Mouse (Mus musculus): Measurements from ENCODE around the gene H2-DMb1. TPM values are rescaled to one million over a fixed set of nuclear protein-coding genes. Genes with fewer than 3 reads are reported as not detected.

The H2-DMb1 gene
- total and polyA plus RNA-seq, 2 experiments from 2014 or later = 0.62 to 1.5 TPM

DNA sequence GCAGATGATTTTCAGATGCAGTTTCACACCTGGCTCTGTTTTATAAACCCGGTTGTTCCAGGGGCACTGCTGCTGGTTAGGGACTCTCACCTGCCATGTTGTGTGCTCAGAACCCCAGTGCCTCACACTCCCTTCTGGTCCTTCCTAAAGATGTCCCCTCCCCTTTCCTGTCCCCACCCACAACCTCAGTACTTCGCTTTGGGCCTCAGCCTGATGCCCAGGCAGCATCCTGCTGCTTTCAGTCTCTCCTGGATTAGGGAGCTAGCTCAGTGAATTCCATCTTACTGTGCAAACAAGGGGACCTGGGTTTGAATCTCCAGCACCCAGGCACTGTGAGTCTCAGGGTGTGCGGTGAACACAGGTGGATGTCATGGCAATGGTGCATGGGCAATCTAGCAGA lies 54.6 kb downstream of the H2-DMb1 start:
- Histone ChIP-seq H3K36me3 (ENCODE audit: insufficient read depth) (no peaks in the 10 kb centered on the region), H3K4me2 (ENCODE audit: low read depth) (no peak overlapping the region), H3K27me3 (ENCODE audit: insufficient read depth, low read length) (peaks cover 16% of the 10 kb centered on the region; the same call in 1 of the 2 replicates), H3K9me3 (ENCODE audit: low read length) (no peaks in the 10 kb centered on the region), H3K9ac (no peak overlapping the region), H3K4me3 (ENCODE audit: low read depth, low read length) (no peak overlapping the region), H3K27ac (ENCODE audit: low read depth, low read length) (no peak overlapping the region), H3K4me1 (ENCODE audit: insufficient read depth) (no peaks in the 10 kb centered on the region)
- ATAC-seq (no peak), DNase-seq (no peak)
- 79% methylated on average over 3 of the region's 3 CpGs for WGBS
- no peak for TF ChIP-seq CTCF (IDR thresholded peaks at IDR 0.05; ENCODE audit: low read depth)

DNA sequence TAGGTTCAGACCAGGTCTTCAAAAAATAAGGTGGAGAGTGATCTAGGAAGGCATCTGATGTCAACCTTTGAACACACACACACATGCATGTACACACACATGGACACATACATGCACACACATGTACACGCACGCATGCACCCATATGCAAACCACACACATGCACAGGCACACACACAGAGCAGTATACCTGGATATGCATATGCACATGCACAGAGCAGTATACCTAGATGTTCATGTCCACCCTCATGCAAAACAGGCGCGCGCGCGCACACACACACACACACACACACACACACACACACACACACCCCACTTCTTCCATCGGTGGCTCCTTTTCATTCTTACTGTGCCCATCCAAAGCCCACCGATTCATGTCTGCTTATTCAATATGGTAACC lies 55.0 kb downstream of the H2-DMb1 start:
- H3K36me3 ChIP-seq (ENCODE audit: insufficient read depth) = no peaks in the 10 kb centered on the region
- 96% methylated on average over 9 of the region's 9 CpGs for WGBS
- TF ChIP-seq CTCF (IDR thresholded peaks at IDR 0.05; ENCODE audit: low read depth) = no peak
- H3K4me2 ChIP-seq (ENCODE audit: low read depth) = no peak overlapping the region
- peaks cover 17% of the 10 kb centered on the region for H3K27me3 ChIP-seq (ENCODE audit: insufficient read depth, low read length)
- no peaks in the 10 kb centered on the region for H3K4me1 ChIP-seq (ENCODE audit: insufficient read depth)
- no peaks in the 10 kb centered on the region for H3K9me3 ChIP-seq (ENCODE audit: low read length)
- ATAC-seq (no peak), DNase-seq (no peak)
- no peak overlapping the region for H3K9ac ChIP-seq
- no peak overlapping the region for H3K4me3 ChIP-seq (ENCODE audit: low read depth, low read length)
- no peak overlapping the region for H3K27ac ChIP-seq (ENCODE audit: low read depth, low read length)

DNA sequence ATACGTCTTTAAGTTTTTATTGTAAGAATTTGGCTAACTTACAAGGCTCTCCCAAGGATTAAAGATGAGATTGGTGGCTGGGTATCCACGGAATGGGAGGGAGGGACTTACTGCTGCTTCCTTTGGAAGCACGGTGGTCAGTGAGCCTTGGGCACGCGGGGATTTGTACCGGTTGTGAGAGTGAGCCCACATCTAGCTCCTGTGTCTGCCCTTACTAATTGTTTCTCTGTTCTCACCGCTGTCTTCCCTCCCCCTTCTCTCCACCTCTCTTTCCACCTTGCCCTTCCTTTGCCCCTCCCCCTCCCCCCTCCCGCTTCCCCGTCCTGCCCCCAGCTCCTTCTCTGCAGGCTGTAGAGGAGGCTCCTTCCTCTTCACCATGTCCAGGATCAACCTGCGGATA lies 55.5 kb downstream of the H2-DMb1 start:
- H3K27me3 ChIP-seq (ENCODE audit: insufficient read depth, low read length) = peaks cover 21% of the 10 kb centered on the region
- DNase-seq = no peak
- WGBS = 20% methylated on average over 10 of the region's 10 CpGs

DNA sequence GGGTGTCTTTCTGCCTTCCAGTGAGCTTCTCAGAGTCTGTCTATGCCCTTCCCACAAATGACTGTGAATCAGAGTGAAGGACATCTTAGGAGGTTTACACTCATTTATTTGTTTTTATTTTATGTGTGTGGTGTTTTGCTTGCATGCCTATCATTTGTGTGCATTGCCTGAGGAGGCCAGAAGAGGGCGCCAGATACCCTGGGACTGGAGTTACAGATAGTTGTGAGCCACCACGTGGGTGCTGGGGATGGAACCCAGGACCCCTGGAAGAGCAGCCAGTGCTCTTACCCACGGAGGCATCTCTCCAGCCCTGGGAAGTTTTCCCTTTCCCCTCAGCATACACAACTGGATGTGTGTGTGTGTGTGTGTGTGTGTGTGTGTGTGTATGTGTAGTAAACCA lies 56.8 kb downstream of the H2-DMb1 start:
- Histone ChIP-seq H3K9me3 (ENCODE audit: low read length) (no peaks in the 10 kb centered on the region), H3K4me2 (ENCODE audit: low read depth) (no peak overlapping the region), H3K4me1 (ENCODE audit: insufficient read depth) (no peaks in the 10 kb centered on the region), H3K27me3 (ENCODE audit: insufficient read depth, low read length) (peaks cover 26% of the 10 kb centered on the region), H3K4me3 (ENCODE audit: low read depth, low read length) (no peak overlapping the region), H3K36me3 (ENCODE audit: insufficient read depth) (no peaks in the 10 kb centered on the region), H3K27ac (ENCODE audit: low read depth, low read length) (no peak overlapping the region), H3K9ac (no peak overlapping the region)
- ATAC-seq (no peak), DNase-seq (no peak)
- 35% methylated on average over 3 of the region's 3 CpGs for WGBS
- no peak; the same call in 1 of the 2 replicates for TF ChIP-seq CTCF (IDR thresholded peaks at IDR 0.05; ENCODE audit: low read depth)

More for the DNA sequence above, 55.5 kb downstream of the H2-DMb1 start:
- no peak overlapping the region for H3K4me3 ChIP-seq (ENCODE audit: low read depth, low read length)
- H3K9ac ChIP-seq = no peak overlapping the region
- no peak overlapping the region for H3K4me2 ChIP-seq (ENCODE audit: low read depth)
- ATAC-seq = no peak
- H3K27ac ChIP-seq (ENCODE audit: low read depth, low read length) = no peak overlapping the region
- no peak for TF ChIP-seq CTCF (IDR thresholded peaks at IDR 0.05; ENCODE audit: low read depth)
- H3K4me1 ChIP-seq (ENCODE audit: insufficient read depth) = no peaks in the 10 kb centered on the region
- no peaks in the 10 kb centered on the region for H3K9me3 ChIP-seq (ENCODE audit: low read length)
- H3K36me3 ChIP-seq (ENCODE audit: insufficient read depth) = no peaks in the 10 kb centered on the region

Other genes with a start within 250 kb of the H2-DMb1 start
Only the 30 nearest of the 32 such genes appear.
- 70.4 and 77.1 TPM in 2 replicates for gene Daxx, start 243.7 kb upstream of the H2-DMb1 start, total RNA-seq (2014; rRNA removed)
- 41.5 and 45.2 TPM in 2 replicates for gene Daxx, start 243.7 kb upstream of the H2-DMb1 start, polyA plus RNA-seq (2015; fragmentation: Nextera tagmentation; extraction: Ambion mirVana)
- 27.2 and 36.0 TPM in 2 replicates for gene Tapbp, start 237.2 kb upstream of the H2-DMb1 start, total RNA-seq (2014; rRNA removed)
- gene Tapbp, start 237.2 kb upstream of the H2-DMb1 start, polyA plus RNA-seq (2015; fragmentation: Nextera tagmentation; extraction: Ambion mirVana) = 25.0 and 26.2 TPM in 2 replicates
- 34.4 and 44.0 TPM in 2 replicates for gene Zbtb22, start 237.2 kb upstream of the H2-DMb1 start, total RNA-seq (2014; rRNA removed)
- gene Zbtb22, start 237.2 kb upstream of the H2-DMb1 start, polyA plus RNA-seq (2015; fragmentation: Nextera tagmentation; extraction: Ambion mirVana) = 20.4 and 22.3 TPM in 2 replicates
- gene Rgl2, start 223.5 kb upstream of the H2-DMb1 start, total RNA-seq (2014; rRNA removed) = 75.7 and 76.3 TPM in 2 replicates
- gene Rgl2, start 223.5 kb upstream of the H2-DMb1 start, polyA plus RNA-seq (2015; fragmentation: Nextera tagmentation; extraction: Ambion mirVana) = 24.1 and 27.1 TPM in 2 replicates
- gene Pfdn6, start 212.7 kb upstream of the H2-DMb1 start, total RNA-seq (2014; rRNA removed) = 57.0 and 78.4 TPM in 2 replicates
- gene Pfdn6, start 212.7 kb upstream of the H2-DMb1 start, polyA plus RNA-seq (2015; fragmentation: Nextera tagmentation; extraction: Ambion mirVana) = 173 and 185 TPM in 2 replicates
- 18.9 and 21.9 TPM in 2 replicates for gene Wdr46, start 212.4 kb upstream of the H2-DMb1 start, total RNA-seq (2014; rRNA removed)
- gene Wdr46, start 212.4 kb upstream of the H2-DMb1 start, polyA plus RNA-seq (2015; fragmentation: Nextera tagmentation; extraction: Ambion mirVana) = 15.9 and 23.2 TPM in 2 replicates
- 11.5 and 11.7 TPM in 2 replicates for gene B3galt4, start 201.6 kb upstream of the H2-DMb1 start, total RNA-seq (2014; rRNA removed)
- gene B3galt4, start 201.6 kb upstream of the H2-DMb1 start, polyA plus RNA-seq (2015; fragmentation: Nextera tagmentation; extraction: Ambion mirVana) = 8.3 and 9.8 TPM in 2 replicates
- gene Vps52, start 197.3 kb upstream of the H2-DMb1 start, total RNA-seq (2014; rRNA removed) = 46.2 and 46.8 TPM in 2 replicates
- 59.6 and 66.1 TPM in 2 replicates for gene Vps52, start 197.3 kb upstream of the H2-DMb1 start, polyA plus RNA-seq (2015; fragmentation: Nextera tagmentation; extraction: Ambion mirVana)
- 1,357 and 2,159 TPM in 2 replicates for gene Rps18, start 197.1 kb upstream of the H2-DMb1 start, total RNA-seq (2014; rRNA removed)
- 876 and 1,153 TPM in 2 replicates for gene Rps18, start 197.1 kb upstream of the H2-DMb1 start, polyA plus RNA-seq (2015; fragmentation: Nextera tagmentation; extraction: Ambion mirVana)
- 14.3 and 21.9 TPM in 2 replicates for gene H2-K1, start 152.7 kb upstream of the H2-DMb1 start, total RNA-seq (2014; rRNA removed)
- gene H2-K1, start 152.7 kb upstream of the H2-DMb1 start, polyA plus RNA-seq (2015; fragmentation: Nextera tagmentation; extraction: Ambion mirVana) = 17.3 and 21.2 TPM in 2 replicates
- 20.7 and 21.4 TPM in 2 replicates for gene Ring1, start 128.4 kb upstream of the H2-DMb1 start, total RNA-seq (2014; rRNA removed)
- gene Ring1, start 128.4 kb upstream of the H2-DMb1 start, polyA plus RNA-seq (2015; fragmentation: Nextera tagmentation; extraction: Ambion mirVana) = 15.7 and 19.0 TPM in 2 replicates
- gene H2-Ke6, start 125.0 kb upstream of the H2-DMb1 start, total RNA-seq (2014; rRNA removed) = 39.1 and 58.0 TPM in 2 replicates
- gene H2-Ke6, start 125.0 kb upstream of the H2-DMb1 start, polyA plus RNA-seq (2015; fragmentation: Nextera tagmentation; extraction: Ambion mirVana) = 54.6 and 55.7 TPM in 2 replicates
- gene Slc39a7, start 121.4 kb upstream of the H2-DMb1 start, total RNA-seq (2014; rRNA removed) = 126 and 161 TPM in 2 replicates
- gene Slc39a7, start 121.4 kb upstream of the H2-DMb1 start, polyA plus RNA-seq (2015; fragmentation: Nextera tagmentation; extraction: Ambion mirVana) = 124 and 138 TPM in 2 replicates
- 56.2 and 60.8 TPM in 2 replicates for gene Rxrb, start 121.3 kb upstream of the H2-DMb1 start, total RNA-seq (2014; rRNA removed)
- 58.1 and 58.4 TPM in 2 replicates for gene Rxrb, start 121.3 kb upstream of the H2-DMb1 start, polyA plus RNA-seq (2015; fragmentation: Nextera tagmentation; extraction: Ambion mirVana)
- gene Col11a2, start 113.6 kb upstream of the H2-DMb1 start, total RNA-seq (2014; rRNA removed) = 10.2 and 28.0 TPM in 2 replicates
- gene Col11a2, start 113.6 kb upstream of the H2-DMb1 start, polyA plus RNA-seq (2015; fragmentation: Nextera tagmentation; extraction: Ambion mirVana) = 1.2 and 2.1 TPM in 2 replicates
- gene H2-Oa, start 60.7 kb upstream of the H2-DMb1 start, total RNA-seq (2014; rRNA removed) = not detected in 2 replicates
- gene H2-Oa, start 60.7 kb upstream of the H2-DMb1 start, polyA plus RNA-seq (2015; fragmentation: Nextera tagmentation; extraction: Ambion mirVana) = 0.13 TPM in 1 of 2 replicates, not detected in the other
- 21.5 and 25.7 TPM in 2 replicates for gene H2-DMa, start 33.5 kb upstream of the H2-DMb1 start, total RNA-seq (2014; rRNA removed)
- 19.2 and 23.5 TPM in 2 replicates for gene H2-DMa, start 33.5 kb upstream of the H2-DMb1 start, polyA plus RNA-seq (2015; fragmentation: Nextera tagmentation; extraction: Ambion mirVana)
- 191 and 219 TPM in 2 replicates for gene Brd2, start 30.4 kb upstream of the H2-DMb1 start, total RNA-seq (2014; rRNA removed)
- 122 and 129 TPM in 2 replicates for gene Brd2, start 30.4 kb upstream of the H2-DMb1 start, polyA plus RNA-seq (2015; fragmentation: Nextera tagmentation; extraction: Ambion mirVana)
- gene H2-DMb2, start 9.8 kb upstream of the H2-DMb1 start, total RNA-seq (2014; rRNA removed) = 2.2 and 2.4 TPM in 2 replicates
- 0.72 and 1.0 TPM in 2 replicates for gene H2-DMb2, start 9.8 kb upstream of the H2-DMb1 start, polyA plus RNA-seq (2015; fragmentation: Nextera tagmentation; extraction: Ambion mirVana)
- gene Tap1, start 34.5 kb downstream of the H2-DMb1 start, total RNA-seq (2014; rRNA removed) = 5.2 and 7.5 TPM in 2 replicates
- gene Tap1, start 34.5 kb downstream of the H2-DMb1 start, polyA plus RNA-seq (2015; fragmentation: Nextera tagmentation; extraction: Ambion mirVana) = 4.6 and 5.0 TPM in 2 replicates
- 1.2 and 1.9 TPM in 2 replicates for gene Psmb9, start 34.7 kb downstream of the H2-DMb1 start, total RNA-seq (2014; rRNA removed)
- gene Psmb9, start 34.7 kb downstream of the H2-DMb1 start, polyA plus RNA-seq (2015; fragmentation: Nextera tagmentation; extraction: Ambion mirVana) = 2.0 and 2.3 TPM in 2 replicates
- 1.5 and 2.9 TPM in 2 replicates for gene Psmb8, start 44.6 kb downstream of the H2-DMb1 start, total RNA-seq (2014; rRNA removed)
- gene Psmb8, start 44.6 kb downstream of the H2-DMb1 start, polyA plus RNA-seq (2015; fragmentation: Nextera tagmentation; extraction: Ambion mirVana) = 4.8 and 7.2 TPM in 2 replicates
- 1.3 and 1.9 TPM in 2 replicates for gene Tap2, start 50.5 kb downstream of the H2-DMb1 start, total RNA-seq (2014; rRNA removed)
- 3.2 and 3.8 TPM in 2 replicates for gene Tap2, start 50.5 kb downstream of the H2-DMb1 start, polyA plus RNA-seq (2015; fragmentation: Nextera tagmentation; extraction: Ambion mirVana)
- gene H2-Ob, start 85.8 kb downstream of the H2-DMb1 start, total RNA-seq (2014; rRNA removed) = 0.10 TPM in 1 of 2 replicates, not detected in the other
- 0.33 and 0.36 TPM in 2 replicates for gene H2-Ob, start 85.8 kb downstream of the H2-DMb1 start, polyA plus RNA-seq (2015; fragmentation: Nextera tagmentation; extraction: Ambion mirVana)
- 0.38 and 2.0 TPM in 2 replicates for gene H2-Ab1, start 104.6 kb downstream of the H2-DMb1 start, total RNA-seq (2014; rRNA removed)
- 1.8 and 2.1 TPM in 2 replicates for gene H2-Ab1, start 104.6 kb downstream of the H2-DMb1 start, polyA plus RNA-seq (2015; fragmentation: Nextera tagmentation; extraction: Ambion mirVana)
- gene H2-Aa, start 134.8 kb downstream of the H2-DMb1 start, total RNA-seq (2014; rRNA removed) = 0.14 and 0.85 TPM in 2 replicates
- 0.59 and 0.73 TPM in 2 replicates for gene H2-Aa, start 134.8 kb downstream of the H2-DMb1 start, polyA plus RNA-seq (2015; fragmentation: Nextera tagmentation; extraction: Ambion mirVana)
- 1.5 and 2.1 TPM in 2 replicates for gene H2-Eb1, start 152.8 kb downstream of the H2-DMb1 start, total RNA-seq (2014; rRNA removed)
- 2.5 and 2.7 TPM in 2 replicates for gene H2-Eb1, start 152.8 kb downstream of the H2-DMb1 start, polyA plus RNA-seq (2015; fragmentation: Nextera tagmentation; extraction: Ambion mirVana)
- 0.15 TPM in 1 of 2 replicates, not detected in the other for gene H2-Eb2, start 172.6 kb downstream of the H2-DMb1 start, total RNA-seq (2014; rRNA removed)
- 0.04 TPM in 1 of 2 replicates, not detected in the other for gene H2-Eb2, start 172.6 kb downstream of the H2-DMb1 start, polyA plus RNA-seq (2015; fragmentation: Nextera tagmentation; extraction: Ambion mirVana)
- not detected in 2 replicates for gene Btnl2, start 201.8 kb downstream of the H2-DMb1 start, total RNA-seq (2014; rRNA removed)
- not detected in 2 replicates for gene Btnl2, start 201.8 kb downstream of the H2-DMb1 start, polyA plus RNA-seq (2015; fragmentation: Nextera tagmentation; extraction: Ambion mirVana)
- not detected in 2 replicates for gene Btnl1, start 224.1 kb downstream of the H2-DMb1 start, total RNA-seq (2014; rRNA removed)
- gene Btnl1, start 224.1 kb downstream of the H2-DMb1 start, polyA plus RNA-seq (2015; fragmentation: Nextera tagmentation; extraction: Ambion mirVana) = not detected in 2 replicates

All from forebrain, postnatal 0 days (tissue).